Mouse (Mus musculus): ENCODE data around the gene Numa1. TPM values are rescaled to one million over a fixed set of nuclear protein-coding genes. Genes with fewer than 3 reads are reported as not detected.

Gene Numa1
- polyA plus RNA-seq, 1 experiment = 57.5 TPM

DNA sequence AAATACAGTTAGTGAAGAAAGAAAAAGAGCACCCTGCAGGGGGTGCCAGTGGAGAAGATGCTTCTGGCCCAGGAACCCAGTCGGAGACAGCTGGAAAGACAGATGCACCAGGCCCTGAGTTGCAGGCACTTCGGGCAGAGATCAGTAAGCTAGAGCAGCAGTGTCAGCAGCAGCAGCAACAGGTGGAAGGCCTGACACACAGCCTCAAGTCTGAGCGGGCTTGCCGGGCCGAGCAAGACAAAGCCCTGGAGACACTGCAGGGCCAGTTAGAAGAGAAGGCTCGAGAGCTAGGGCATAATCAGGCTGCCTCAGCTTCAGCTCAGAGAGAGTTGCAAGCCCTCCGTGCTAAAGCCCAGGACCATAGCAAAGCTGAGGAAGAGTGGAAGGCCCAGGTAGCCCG lies 66.4 kb downstream of the Numa1 start:
- no peaks in the 10 kb centered on the region for H3K9me3 ChIP-seq

DNA sequence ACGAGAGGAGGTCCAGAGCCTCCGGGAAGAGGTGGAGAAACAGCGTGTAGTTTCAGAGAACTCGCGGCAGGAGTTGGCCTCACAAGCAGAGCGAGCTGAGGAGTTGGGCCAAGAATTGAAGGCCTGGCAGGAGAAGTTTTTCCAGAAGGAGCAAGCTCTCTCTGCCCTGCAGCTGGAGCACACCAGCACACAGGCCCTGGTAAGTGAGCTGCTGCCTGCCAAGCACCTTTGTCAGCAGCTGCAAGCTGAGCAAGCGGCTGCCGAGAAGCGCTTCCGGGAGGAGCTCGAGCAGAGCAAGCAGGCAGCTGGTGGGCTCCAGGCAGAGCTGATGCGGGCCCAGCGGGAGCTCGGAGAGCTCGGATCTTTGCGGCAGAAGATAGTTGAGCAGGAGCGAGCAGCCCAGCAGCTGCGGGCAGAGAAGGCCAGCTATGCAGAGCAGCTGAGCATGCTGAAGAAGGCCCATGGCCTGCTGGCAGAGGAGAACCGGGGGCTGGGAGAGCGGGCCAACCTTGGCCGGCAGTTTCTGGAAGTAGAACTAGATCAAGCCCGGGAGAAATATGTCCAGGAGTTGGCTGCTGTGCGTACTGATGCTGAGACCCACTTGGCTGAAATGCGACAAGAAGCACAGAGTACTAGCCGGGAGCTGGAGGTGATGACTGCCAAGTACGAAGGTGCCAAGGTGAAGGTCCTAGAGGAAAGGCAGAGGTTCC lies 67.2 kb downstream of the Numa1 start:
- TF ChIP-seq GATA1 (IDR thresholded peaks at IDR 0.05; ENCODE audit: borderline replicate concordance, low read length) = no peak
- TF ChIP-seq FLI1 (IDR thresholded peaks at IDR 0.05; ENCODE audit: low read length) = no peak
- Histone ChIP-seq H3K9me3 (no peaks in the 10 kb centered on the region), H3K36me3 (replicated peaks; ENCODE audit: low read length) (peaks cover 100% of the 10 kb centered on the region), H3K27me3 (replicated peaks) (no peaks in the 10 kb centered on the region), H3K4me3 (replicated peaks) (no peak overlapping the region), H3K4me1 (peaks cover 40% of the 10 kb centered on the region)

More for the DNA sequence above, 66.4 kb downstream of the Numa1 start:
- no peak overlapping the region for H3K4me3 ChIP-seq (replicated peaks)
- H3K27me3 ChIP-seq (replicated peaks) = no peaks in the 10 kb centered on the region
- TF ChIP-seq GATA1 (IDR thresholded peaks at IDR 0.05; ENCODE audit: borderline replicate concordance, low read length) (no peak), FLI1 (IDR thresholded peaks at IDR 0.05; ENCODE audit: low read length) (no peak)
- H3K4me1 ChIP-seq = peaks cover 32% of the 10 kb centered on the region
- H3K36me3 ChIP-seq (replicated peaks; ENCODE audit: low read length) = peaks cover 100% of the 10 kb centered on the region

DNA sequence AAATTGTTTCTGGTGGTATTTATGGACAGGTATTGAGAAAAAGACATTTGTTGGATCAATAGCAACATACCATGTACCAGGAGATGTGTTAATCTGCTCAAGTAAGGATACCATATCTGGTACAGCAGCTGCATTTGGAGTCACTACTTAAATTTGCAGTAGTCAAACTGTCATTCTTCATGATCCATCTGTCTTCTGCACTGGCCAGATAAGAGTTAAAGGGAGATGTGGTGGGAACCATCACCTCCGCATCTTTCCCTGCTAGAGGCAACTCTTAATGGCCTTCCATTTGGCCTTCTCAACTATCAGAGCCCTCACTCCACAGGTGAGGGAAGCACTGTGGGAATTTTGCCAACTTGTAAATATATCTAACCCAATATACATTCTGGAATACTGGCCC lies 72.6 kb downstream of the Numa1 start:
- H3K36me3 ChIP-seq (replicated peaks; ENCODE audit: low read length) = peaks cover 98% of the 10 kb centered on the region
- TF ChIP-seq FLI1 (IDR thresholded peaks at IDR 0.05; ENCODE audit: low read length) = no peak
- TF ChIP-seq GATA1 (IDR thresholded peaks at IDR 0.05; ENCODE audit: borderline replicate concordance, low read length) = no peak
- no peaks in the 10 kb centered on the region for H3K27me3 ChIP-seq (replicated peaks)
- no peaks in the 10 kb centered on the region for H3K9me3 ChIP-seq
- peaks cover 39% of the 10 kb centered on the region for H3K4me1 ChIP-seq
- H3K4me3 ChIP-seq (replicated peaks) = no peak overlapping the region

DNA sequence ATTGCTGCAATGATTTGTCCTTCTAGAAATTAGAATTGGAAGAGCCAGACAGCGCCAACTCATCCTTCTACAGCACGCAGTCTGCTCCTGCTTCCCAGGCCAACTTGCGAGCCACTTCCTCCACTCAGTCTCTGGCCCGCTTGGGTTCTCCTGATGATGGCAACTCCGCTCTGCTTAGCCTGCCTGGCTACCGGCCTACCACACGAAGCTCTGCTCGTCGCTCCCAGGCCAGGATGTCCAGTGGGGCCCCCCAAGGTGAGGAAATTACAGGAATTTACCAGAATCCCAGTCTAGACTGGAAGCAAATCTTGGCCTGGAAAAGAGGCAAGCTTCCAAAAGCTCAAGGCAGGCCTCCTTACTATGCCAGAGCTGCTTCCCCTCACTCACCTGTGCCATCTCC lies 77.9 kb downstream of the Numa1 start:
- Histone ChIP-seq H3K27me3 (replicated peaks) (no peaks in the 10 kb centered on the region), H3K9me3 (no peaks in the 10 kb centered on the region), H3K4me3 (replicated peaks) (no peak overlapping the region), H3K36me3 (replicated peaks; ENCODE audit: low read length) (peaks cover 98% of the 10 kb centered on the region), H3K4me1 (peaks cover 15% of the 10 kb centered on the region)
- TF ChIP-seq GATA1 (IDR thresholded peaks at IDR 0.05; ENCODE audit: borderline replicate concordance, low read length) = no peak
- no peak for TF ChIP-seq FLI1 (IDR thresholded peaks at IDR 0.05; ENCODE audit: low read length)

DNA sequence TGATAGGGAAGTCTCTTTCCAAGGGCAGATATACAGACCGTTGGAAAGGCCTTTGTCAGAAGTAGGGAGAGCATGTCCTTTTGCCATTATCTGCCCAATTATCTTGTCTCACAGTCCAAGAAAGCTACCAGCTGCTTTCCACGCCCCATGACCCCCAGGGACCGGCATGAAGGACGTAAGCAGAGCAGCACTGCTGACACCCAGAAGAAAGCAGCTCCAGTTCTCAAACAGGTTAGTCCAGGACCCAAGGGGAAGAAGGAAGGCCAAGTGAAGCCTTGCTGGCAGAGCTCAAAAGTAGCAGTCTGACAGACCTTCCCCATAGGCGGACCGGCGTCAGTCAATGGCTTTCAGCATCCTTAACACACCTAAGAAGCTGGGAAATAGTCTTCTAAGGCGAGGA lies 79.5 kb downstream of the Numa1 start:
- Histone ChIP-seq H3K36me3 (replicated peaks; ENCODE audit: low read length) (peaks cover 100% of the 10 kb centered on the region), H3K4me1 (peaks cover 31% of the 10 kb centered on the region), H3K27me3 (replicated peaks) (no peaks in the 10 kb centered on the region), H3K9me3 (no peaks in the 10 kb centered on the region), H3K4me3 (replicated peaks) (no peak overlapping the region)
- no peak for TF ChIP-seq GATA1 (IDR thresholded peaks at IDR 0.05; ENCODE audit: borderline replicate concordance, low read length)
- TF ChIP-seq FLI1 (IDR thresholded peaks at IDR 0.05; ENCODE audit: low read length) = no peak

DNA sequence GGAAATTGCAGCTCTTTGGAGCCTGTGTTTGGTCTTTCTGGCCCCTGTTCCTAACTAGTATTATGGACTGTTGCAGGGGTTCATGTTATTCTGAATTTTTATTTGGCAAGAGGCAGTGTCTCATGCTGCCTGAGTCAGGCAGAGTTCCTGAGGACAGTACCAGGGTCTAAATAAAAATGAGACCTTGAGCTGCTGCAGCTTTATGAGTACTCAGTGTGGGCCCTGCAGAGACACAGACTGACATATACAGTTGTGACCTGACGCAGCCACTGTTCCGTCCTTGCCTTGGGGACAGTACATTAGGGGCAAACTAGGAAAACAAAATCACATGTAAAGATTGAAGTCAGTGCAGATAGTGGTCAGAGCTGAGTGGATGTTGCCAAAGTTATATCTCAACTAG lies 81.1 kb downstream of the Numa1 start:
- Histone ChIP-seq H3K27me3 (replicated peaks) (no peaks in the 10 kb centered on the region), H3K36me3 (replicated peaks; ENCODE audit: low read length) (peaks cover 99% of the 10 kb centered on the region), H3K4me3 (replicated peaks) (no peak overlapping the region), H3K4me1 (peaks cover 46% of the 10 kb centered on the region), H3K9me3 (no peaks in the 10 kb centered on the region)
- TF ChIP-seq FLI1 (IDR thresholded peaks at IDR 0.05; ENCODE audit: low read length) (no peak), GATA1 (IDR thresholded peaks at IDR 0.05; ENCODE audit: borderline replicate concordance, low read length) (no peak)

DNA sequence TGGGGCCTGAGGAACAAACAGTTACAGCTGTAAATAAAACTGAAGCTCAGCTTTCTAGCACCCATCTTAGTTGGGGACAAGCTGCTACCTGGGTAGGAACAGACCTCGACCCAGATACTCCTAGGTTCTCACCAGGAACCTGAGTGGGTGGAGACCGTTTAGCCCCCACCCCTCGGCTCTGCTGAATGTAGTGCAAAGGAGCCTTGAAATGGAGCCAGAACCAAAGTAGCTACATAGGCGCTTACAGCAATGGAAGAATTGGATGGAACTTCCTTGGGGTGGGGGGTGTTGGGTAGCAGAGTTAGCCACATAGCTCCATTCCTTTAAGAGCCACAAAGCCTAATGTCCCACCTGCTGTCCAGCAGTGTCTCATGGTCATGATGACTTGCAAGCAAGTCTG lies 83.0 kb downstream of the Numa1 start:
- Histone ChIP-seq H3K36me3 (replicated peaks; ENCODE audit: low read length) (peaks cover 96% of the 10 kb centered on the region), H3K9me3 (no peaks in the 10 kb centered on the region), H3K4me3 (replicated peaks) (peak overlapping the region; percentile 87), H3K27me3 (replicated peaks) (no peaks in the 10 kb centered on the region), H3K4me1 (peaks cover 50% of the 10 kb centered on the region)
- TF ChIP-seq GATA1 (IDR thresholded peaks at IDR 0.05; ENCODE audit: borderline replicate concordance, low read length) (no peak), FLI1 (IDR thresholded peaks at IDR 0.05; ENCODE audit: low read length) (no peak)

DNA sequence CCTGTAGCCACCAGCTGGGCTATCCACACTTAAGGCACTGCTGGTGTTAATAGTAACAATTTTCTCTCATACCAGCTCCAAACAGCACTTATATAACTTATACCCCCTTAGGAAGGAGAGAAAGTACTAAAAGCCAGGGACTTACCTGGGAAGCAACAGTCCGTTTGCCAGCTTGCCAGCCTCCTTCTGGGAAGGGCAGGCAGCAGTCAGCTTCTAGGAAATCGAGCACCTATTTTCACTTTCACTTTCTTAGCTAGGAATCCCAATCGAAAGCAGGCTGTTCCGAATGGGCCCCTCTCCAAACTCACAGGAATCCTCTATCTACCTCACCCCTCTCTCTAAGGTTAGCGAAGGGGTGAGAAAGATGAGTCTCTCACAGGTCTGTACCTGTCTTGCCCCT lies 83.5 kb downstream of the Numa1 start:
- H3K9me3 ChIP-seq = no peaks in the 10 kb centered on the region
- H3K4me3 ChIP-seq (replicated peaks) = peak overlapping the region; percentile 87
- H3K27me3 ChIP-seq (replicated peaks) = no peaks in the 10 kb centered on the region
- peaks cover 96% of the 10 kb centered on the region for H3K36me3 ChIP-seq (replicated peaks; ENCODE audit: low read length)
- peaks cover 50% of the 10 kb centered on the region for H3K4me1 ChIP-seq
- TF ChIP-seq GATA1 (IDR thresholded peaks at IDR 0.05; ENCODE audit: borderline replicate concordance, low read length) (no peak), FLI1 (IDR thresholded peaks at IDR 0.05; ENCODE audit: low read length) (no peak)

DNA sequence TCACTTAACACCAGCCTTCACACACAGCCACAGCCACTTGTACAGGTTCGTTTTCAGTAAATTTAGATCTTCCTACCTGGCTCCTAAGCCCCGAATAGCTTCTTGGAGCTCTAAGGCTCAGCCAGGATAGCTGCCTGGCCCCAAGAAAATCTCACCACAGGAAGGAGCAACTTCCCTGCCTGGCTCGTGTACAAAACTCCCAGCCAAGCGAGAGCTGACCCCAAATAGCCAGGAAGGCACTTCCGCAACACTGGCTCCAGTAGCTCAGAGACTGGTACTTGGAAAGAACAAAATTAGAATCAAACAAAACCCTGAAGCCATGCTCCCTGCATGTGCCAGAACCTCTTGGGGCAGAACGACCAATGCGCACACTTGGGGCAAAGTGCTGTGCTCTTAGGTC lies 84.1 kb downstream of the Numa1 start:
- Histone ChIP-seq H3K4me3 (replicated peaks) (peak overlapping the region; percentile 87), H3K27me3 (replicated peaks) (no peaks in the 10 kb centered on the region), H3K9me3 (no peaks in the 10 kb centered on the region), H3K36me3 (replicated peaks; ENCODE audit: low read length) (peaks cover 96% of the 10 kb centered on the region), H3K4me1 (peaks cover 55% of the 10 kb centered on the region)
- TF ChIP-seq FLI1 (IDR thresholded peaks at IDR 0.05; ENCODE audit: low read length) (no peak), GATA1 (IDR thresholded peaks at IDR 0.05; ENCODE audit: borderline replicate concordance, low read length) (no peak)

DNA sequence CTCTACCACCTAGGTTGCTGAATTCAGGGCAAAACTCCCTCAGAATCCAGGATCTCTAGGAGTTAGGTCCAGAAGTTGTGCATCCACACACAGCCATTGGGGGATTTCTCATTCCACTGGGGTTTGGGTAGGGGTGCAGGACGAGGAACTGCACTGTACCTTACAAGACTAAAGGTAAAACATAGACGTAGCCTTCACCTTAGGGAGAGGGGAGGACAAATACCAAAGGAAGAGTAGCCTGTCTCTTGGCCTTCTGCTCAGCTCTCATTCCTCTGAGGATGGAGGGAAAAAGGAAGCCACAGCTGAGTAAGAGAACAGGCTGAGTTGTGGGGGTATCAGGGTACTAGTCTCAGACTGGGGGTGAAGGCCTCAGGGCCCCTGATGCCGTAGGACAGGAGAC lies 84.7 kb downstream of the Numa1 start, which contains the start of gene Il18bp:
Gene Il18bp (minus strand): TSS at position 101 of the 400 bp plus-strand sequence.
- Histone ChIP-seq H3K4me1 (peaks cover 56% of the 10 kb centered on the region), H3K27me3 (replicated peaks) (no peaks in the 10 kb centered on the region), H3K36me3 (replicated peaks; ENCODE audit: low read length) (peaks cover 96% of the 10 kb centered on the region), H3K9me3 (no peaks in the 10 kb centered on the region), H3K4me3 (replicated peaks) (peak within 1 kb of the TSS; percentile 87)
- no peak for TF ChIP-seq GATA1 (IDR thresholded peaks at IDR 0.05; ENCODE audit: borderline replicate concordance, low read length)
- no peak for TF ChIP-seq FLI1 (IDR thresholded peaks at IDR 0.05; ENCODE audit: low read length)
